Mouse (Mus musculus) kidney, adult 2 months (tissue): Measurements from ENCODE around the gene Gatad1.

Source experiments
- CTCF ChIP-seq: fragments of 200-500 bp; conservative IDR thresholded peaks from 2 replicates; pipeline ENCODE4 v1.5.1; 2011; ENCODE audit warnings: low read depth, mild to moderate bottlenecking, control low read depth, low read length, moderate library complexity, mixed read lengths; ENCODE audit not compliant: insufficient read depth, insufficient read length
- POLR2A ChIP-seq: fragments of 200-500 bp; IDR thresholded peaks from one replicate; pipeline ENCODE4 v1.6.1; 2011; ENCODE audit warnings: low read depth, low read length, control low read depth

GRCm38 (mm10) chr5:3620486-3620885 lies 36.5 kb downstream of the Gatad1 start:
- TF ChIP-seq CTCF (no peak), POLR2A (no peak)
